Mouse (Mus musculus) naive thymus-derived CD4-positive, alpha-beta T cell, adult 2 months (primary cell): Measurements from ENCODE around the gene Gm14403.
"Not testable (repeated sequence)": the region's sequence is repeated elsewhere in the genome, so short reads cannot be mapped to it uniquely, and the experiment has no call there.

Source experiments
- DNase-seq: peaks from one replicate; pipeline ENCODE4 v3.0.0-alpha.2; 2011; ENCODE audit warnings: low read depth

Gene Gm14403

DNA sequence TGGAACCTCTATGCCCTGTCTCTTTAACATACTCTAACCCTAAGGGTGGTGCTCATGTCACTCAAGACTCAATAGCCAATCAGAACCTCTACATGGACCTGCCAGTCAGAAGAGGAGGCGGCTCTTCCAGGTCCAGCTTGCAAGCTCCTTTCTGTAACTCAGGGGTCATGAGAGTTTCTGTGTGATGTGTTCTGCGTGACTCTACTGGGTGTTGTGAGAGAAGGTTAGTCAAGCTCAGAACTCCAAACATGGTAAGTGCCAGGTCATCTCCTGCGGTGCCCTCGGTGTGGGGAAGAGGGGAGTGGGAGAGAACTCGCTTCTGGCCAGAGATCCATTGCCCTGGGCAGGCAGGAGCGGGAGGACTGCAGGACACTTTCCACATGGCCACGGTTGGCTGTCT lies at the start of gene Gm14403:
TSS of gene Gm14403 (plus strand) at position 149 of the 400 bp plus-strand sequence.
- DNase-seq: peak; percentile 14

DNA sequence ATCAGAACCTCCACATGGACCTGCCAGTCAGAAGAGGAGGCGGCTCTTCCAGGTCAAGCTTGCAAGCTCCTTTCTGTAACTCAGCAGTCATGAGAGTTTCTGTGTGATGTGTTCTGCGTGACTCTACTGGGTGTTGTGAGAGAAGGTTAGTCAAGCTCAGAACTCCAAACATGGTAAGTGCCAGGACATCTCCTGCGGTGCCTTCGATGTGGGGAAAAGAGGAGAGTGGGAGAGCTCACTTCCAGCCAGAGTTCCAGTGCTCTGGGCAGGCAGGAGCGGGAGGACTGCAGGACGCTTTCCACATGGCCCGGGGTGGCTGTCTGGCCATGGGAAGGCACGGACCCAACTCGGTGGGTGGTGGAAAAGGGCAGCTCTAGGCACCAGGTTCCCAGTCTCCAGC lies 33.3 kb upstream of the Gm14403 start, which contains the start of gene Zfp970:
TSS of gene Zfp970 (plus strand) at position 58 of the 400 bp plus-strand sequence.
- peak; percentile 1 for DNase-seq

DNA sequence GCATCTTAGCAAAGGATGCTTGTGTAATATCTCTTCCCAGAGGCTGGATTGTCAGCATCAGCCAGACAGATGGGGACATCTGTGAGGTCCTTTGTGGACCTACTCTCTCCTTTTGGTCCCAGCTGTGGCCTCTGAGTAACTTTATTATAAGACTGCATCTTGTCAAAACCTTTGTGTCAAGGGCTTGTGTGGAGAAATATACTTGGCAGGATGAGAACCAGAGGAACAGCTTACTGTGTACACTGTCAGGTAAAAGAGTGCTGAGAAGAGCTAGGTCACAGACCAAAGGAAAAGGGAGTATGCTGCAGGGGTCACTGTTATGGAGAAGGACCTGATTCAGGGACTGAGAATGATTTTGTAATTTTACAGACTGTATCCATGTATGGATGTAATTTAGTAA lies 29.8 kb upstream of the Gm14403 start:
- DNase-seq: not testable (repeated sequence)

DNA sequence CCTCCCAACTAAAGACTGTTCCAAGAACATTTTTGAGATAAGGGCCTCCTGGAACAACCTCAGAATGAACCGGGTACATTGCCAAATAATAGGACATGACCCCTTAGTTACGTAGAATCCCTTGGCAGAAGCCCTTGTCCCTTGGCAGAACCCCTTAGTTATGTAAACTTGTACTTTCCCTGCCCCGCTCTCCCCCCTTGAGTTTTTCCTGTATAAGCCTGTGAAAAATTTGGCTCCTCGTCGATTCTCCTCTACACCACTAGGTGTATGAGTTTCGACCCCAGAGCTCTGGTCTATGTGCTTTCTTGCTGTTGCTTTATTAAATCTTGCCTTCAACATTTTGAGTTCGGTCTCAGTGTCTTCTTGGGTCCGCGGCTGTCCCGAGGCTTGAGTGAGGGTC lies 25.8 kb upstream of the Gm14403 start:
- DNase-seq: not testable (repeated sequence)

DNA sequence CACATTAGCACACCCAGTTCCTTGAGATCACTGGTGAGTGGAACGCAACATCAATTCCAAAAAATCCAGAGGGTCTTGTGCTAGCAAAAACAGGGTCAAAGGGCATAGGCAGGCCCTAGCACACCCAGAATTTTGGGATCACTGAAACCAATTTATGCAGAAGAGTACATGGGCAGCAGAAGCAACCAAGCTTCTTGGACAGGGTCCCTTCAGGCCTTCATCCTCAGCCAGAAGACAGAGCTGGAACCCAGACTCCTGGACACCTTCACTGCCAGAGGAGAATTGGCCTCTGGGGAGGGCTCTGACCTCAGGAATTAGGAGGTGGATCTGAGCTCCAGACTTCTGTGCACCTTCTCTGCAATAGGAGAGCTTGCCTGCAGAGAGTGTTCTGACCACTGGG lies 16.0 kb upstream of the Gm14403 start:
- not testable (repeated sequence) for DNase-seq

DNA sequence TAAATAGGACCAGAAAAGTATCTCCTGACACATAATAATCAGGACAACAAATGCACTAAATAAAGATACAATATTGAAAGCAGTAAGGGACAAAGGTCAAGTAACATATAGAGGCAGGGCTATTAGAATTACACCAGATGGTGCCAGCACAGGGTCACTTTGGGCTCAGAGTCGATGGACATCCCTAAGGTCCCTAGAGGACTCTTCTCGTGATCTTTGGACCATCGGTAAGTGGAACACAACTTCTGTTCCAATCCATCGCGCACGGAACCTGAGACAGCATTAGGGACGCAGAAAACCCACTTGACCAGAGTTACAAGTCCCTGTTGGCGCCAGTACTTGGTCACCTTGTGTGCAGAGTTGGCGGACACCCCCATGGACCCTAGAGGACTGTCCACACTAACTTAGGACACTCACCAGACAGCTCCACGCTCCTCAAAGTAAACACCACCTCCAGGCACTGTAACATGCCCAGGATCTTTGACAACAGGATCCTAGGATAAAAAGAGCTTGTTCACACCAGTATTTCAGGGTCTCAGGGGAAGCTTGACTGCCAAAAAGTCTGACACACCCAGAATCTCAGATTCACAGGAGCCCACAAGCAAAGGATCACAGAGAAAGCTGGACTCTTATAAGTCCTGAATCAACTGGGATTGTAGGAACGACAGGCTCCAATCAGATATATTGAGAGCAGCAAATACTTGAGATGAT lies 14.6 kb upstream of the Gm14403 start:
- not testable (repeated sequence) for DNase-seq

DNA sequence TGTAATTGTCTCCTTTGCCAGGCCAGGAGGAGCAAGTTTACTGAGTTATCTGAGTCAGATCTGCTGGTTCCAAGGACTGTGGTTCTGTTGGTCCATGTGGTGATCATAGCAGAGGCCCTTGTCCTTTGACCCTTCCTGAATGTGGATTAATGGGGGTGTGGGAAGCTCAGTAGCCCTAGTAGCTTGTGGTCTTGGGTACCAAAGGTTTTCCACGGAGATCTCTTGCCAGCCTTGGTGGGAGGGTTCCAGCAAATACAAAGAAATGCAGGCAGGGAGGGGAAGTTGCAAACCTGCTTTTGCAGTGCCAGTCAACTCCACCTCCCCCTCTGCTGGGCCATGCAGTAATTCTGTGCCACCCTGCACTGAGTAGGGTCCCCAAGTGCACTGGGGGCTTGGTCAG lies 1.2 kb downstream of the Gm14403 start:
- not testable (repeated sequence) for DNase-seq

DNA sequence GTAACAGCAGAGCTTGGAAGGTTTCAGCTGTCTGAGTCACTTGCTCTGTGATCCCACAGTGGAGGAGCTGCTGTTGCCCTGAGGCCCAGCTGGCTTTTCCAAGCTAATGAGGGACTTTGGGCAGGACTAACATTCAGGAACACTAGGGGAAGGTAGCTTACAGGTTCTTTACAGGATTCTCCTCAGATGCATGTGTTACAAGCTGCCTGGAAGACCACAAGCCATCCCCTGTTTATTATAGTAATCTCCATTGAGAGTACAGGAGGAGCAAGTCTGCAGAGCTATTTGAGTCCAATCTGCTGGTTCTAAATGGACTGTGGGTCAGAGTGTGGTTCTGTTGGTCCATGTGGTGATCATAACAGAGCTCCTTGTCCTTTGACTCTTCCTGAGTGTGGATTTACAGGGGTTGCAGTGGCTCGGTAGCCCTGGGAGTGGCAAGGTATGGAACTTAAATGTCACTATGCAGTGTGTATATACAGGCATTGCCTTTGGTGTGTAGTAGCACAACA lies 7.2 kb downstream of the Gm14403 start:
- DNase-seq: not testable (repeated sequence)

DNA sequence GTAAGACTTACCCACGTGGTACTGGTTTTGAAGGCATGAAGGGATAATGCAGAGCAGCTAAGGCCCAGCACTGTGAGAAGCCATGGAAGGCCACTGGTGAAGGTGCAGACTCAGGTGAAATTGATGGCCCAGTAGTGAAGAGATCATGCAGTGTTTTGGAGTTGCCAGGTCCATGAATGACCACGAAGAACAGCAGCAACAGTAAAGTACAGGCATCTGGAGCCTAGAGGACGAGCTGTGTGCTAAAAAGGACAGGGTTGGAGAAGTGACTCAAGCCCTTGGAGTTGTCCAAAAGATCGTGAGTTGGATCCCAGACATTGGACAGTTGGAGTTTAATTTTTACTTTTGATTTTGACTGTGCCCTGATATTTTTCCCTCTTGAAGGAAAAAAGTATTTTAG lies 13.4 kb downstream of the Gm14403 start:
- DNase-seq: not testable (repeated sequence)

DNA sequence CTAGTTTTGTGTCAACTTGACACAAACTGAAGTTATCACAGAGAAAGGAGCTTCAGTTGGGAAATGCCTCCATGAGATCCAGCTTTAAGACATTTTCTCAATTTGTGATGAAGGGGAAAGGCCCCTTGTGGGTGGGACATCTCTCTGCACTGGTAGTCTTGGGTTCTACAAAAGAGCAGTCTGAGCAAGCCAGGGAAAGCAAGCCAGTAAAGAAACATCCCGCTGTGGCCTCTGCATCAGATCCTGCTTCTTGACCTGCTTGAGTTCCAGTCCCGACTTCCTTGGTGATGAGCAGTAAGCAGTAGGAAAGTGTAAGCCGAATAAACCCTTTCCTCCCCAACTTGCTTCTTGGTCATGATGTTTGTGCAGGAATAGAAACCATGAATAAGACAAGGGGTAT lies 14.0 kb downstream of the Gm14403 start:
- not testable (repeated sequence) for DNase-seq

DNA sequence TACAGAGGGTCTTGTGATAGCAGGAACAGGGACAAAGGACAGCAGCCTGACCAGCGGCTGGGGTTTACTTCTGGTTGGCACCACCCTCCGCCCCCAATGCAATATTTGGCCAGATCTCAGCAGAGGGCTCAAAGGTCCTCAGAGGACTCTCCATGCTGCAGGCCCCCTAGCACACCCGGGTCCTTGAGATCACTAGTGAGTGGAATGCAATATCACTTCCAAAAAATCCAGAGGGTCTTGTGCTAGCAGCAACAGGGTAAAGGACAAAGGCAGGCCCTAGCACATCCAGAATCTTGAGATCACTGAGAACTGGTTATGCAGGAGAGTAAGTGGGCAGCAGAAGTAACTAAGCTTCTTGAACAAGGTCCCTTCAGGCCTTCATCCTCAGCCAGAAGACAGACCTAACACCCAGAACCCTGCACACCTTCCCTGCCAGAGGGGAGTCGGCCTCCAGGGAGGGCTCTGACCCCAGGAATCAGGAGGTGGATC lies 16.0 kb downstream of the Gm14403 start:
- not testable (repeated sequence) for DNase-seq

DNA sequence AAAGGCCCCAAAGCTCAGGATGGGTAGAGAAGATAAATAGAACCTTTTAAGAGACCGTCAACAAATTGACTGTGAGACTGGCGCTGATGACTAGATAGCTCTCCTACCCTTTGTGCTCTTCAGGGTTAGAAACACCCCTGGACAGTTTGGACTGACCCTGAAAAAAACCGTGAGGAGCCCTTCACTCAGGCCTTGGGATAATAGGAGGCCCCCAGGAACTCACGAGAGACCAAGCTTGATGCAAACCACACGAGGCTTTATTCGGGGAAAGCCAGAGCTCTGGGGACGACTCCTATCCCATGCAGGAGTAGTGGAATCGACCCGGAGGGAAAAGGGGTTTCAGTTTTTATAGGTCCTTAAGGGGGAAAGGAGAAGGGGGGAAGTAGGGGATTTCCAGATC lies 19.7 kb downstream of the Gm14403 start:
- DNase-seq: not testable (repeated sequence)

DNA sequence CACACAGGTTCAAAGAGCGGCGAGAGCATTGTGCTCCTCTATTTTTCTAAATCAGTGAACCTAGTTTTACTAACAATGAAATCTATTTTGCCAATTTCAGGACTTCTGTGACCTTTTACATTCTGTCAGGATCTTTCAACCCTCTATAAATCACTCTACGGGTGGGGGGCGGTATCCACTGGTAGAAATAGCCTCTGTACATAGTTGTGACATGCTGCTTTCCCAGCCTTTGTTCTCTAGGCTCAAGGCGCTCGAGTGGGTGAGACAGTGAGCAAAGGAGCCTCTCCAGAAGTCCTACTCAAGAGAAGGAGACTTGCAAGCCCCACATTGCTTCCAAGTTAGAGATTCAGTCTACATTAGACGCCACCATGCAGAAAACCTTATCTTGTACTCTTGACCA lies 20.3 kb downstream of the Gm14403 start:
- not testable (repeated sequence) for DNase-seq

DNA sequence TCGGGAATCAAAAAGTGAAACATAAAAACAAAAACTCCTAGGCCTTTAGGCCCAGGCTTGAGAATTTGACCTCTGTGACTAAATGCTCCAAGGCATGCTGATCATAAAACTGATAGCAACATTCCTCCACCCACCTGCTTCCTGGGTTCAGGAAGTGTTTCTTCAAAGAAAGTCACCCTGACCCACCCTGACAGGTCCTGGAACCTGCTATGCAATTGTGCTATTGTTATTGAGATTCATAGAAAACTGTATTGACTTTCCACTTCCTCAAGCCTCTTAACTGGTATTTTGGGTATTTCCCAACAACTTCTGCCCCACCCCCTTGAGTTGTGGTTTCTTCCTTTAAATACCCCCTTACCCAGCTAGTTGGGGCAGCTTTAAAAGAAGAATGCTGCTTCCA lies 20.9 kb downstream of the Gm14403 start:
- not testable (repeated sequence) for DNase-seq

DNA sequence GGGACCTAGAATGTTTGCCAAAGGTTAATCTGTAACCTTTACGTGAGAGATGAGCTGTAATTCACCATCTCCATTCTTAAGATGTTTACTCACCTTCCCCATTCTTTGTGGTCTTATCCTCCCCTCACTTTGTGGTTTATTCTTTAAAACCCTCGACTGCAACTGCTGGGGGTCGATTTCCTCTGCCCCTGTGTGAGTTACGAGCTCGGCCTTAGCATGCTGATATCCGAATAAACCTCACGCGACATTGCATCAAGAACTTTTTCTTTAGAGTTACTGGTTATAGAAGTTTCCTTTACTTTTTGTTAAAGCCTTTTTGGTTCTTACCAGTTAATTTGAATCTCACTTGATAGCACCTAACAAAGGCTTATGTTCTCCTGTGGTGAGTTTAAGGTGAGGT lies 22.0 kb downstream of the Gm14403 start:
- no peak for DNase-seq

DNA sequence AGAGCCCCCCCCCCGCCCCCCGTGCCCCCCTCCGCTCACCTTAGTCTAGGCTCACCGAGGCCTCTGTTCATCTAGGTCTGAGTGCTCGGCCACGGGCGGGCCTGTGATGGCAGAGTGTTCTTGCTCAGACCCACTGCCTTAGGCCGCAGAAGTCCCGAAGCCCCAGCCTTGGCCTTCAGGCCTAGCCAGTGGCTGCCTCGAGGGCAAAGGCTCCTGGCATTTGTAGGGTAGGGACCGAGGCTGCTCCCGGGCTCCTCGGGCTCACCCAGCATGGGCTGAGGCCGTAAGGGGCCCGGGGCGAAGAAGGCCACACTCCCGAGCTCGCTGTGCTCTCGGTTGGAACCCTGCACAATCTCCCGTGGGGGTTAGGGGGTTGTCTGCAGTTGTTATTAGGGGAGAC lies 25.0 kb downstream of the Gm14403 start:
- no peak for DNase-seq

DNA sequence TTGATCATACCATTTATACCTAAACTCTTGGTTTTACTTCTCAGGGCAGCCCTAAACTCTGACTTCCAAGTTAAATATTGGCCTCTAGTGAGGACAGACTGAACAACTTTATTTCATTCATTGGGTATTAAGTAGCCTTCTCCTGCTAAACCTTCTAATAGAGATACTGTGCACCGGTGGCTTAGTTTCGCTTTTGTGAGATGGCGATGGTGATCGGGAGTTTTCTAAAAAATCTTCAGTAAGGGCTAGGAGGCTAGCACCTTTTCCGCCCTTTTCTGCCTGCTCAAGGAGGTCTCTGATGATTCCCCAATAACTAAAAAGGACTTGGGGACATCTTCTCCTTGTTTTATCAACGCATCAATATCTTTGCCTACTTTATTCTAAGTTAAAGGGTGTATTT lies 25.7 kb downstream of the Gm14403 start:
- DNase-seq: not testable (repeated sequence)

DNA sequence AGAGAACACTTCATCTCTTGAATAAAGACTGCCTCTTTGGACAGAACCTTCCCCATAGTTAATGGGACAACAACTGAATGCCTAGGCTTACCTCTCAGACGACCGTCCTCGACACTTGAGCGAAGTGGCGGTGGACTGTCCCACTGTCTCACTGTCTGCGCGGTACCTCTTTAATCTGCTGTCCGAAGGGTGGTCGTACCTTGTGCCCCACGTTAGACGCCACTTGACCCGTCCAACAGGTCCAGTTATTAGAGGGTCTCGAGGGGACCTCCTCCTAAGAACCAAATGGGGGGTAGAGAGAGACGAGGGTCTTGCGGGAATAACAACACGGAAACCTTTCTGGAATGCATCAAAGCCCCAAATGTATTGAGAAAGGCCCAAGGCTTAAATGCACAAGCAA lies 26.2 kb downstream of the Gm14403 start:
- DNase-seq: not testable (repeated sequence)

DNA sequence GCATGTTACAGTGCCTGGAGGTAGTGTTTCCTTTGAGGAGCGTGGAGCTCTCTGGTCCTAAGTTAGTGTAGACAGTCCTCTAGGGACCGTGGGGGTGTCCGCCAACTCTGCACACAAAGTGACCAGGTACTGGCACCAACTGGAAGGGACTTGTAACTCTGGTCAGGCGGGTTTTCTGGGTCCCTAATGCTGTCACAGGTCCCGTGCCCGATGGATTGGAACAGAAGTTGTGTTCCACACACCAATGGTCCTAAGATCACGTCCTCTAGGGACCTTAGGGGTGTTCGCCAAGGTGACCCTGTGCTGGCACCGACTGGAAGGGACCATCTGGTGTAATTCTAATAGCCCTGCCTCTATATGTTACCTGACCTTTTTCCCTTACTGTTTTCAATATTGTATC lies 37.9 kb downstream of the Gm14403 start:
- DNase-seq: no peak

DNA sequence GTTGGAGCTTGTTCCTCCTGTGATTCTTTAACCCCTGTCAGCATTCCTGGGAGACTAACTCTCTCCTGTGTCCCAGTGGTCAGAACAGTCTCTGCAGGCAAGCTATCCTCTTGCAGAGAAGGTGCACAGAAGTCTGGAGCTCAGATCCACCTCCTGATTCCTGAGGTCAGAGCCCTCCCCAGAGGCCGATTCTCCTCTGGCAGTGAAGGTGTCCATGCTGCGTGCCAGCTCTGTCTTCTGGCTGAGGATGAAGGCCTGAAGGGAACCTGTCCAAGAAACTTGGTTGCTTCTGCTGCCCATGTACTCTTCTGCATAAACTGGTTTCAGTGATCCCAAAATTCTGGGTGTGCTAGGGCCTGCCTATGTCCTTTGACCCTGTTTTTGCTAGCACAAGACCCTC lies 39.1 kb downstream of the Gm14403 start:
- not testable (repeated sequence) for DNase-seq

DNA sequence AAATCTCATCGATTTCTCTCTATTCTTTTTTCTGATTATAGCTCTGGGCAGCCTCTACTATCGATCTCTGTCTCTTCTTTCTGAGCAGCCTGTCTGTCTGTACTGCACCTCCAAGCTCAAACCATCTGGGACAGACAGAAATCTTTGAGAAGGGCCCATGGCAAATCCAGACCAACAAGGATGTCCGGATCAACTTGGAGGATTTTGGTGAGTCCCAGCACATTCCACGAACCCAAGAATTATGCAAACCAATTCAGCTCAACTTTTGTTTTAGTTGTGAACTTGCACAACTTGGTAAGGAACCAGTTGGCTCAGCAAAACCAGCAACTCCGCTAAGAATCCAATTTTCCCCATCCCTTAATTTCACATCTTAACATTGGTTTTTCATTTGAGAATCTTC lies 39.7 kb downstream of the Gm14403 start:
- DNase-seq: not testable (repeated sequence)

DNA sequence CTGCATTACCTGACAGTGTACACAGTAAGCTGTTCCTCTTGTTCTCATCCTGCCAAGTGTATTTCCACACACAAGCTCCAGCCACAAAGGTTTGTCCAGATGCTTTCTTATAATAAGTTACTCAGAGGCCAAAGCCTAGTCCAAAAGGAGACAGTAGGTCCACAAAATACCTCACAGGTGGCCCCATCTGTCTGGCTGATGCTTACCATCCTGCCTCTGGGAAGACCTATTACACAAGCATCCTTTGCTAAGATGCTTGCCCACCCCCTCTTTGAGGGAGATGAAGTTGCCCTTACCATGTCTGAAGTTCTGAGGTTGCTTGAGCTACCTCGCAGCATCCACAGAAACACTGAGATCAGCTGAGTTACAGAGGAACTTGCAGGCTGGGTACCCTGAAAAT lies 57.2 kb downstream of the Gm14403 start:
- DNase-seq: not testable (repeated sequence)
